In the genomic region with DNA sequence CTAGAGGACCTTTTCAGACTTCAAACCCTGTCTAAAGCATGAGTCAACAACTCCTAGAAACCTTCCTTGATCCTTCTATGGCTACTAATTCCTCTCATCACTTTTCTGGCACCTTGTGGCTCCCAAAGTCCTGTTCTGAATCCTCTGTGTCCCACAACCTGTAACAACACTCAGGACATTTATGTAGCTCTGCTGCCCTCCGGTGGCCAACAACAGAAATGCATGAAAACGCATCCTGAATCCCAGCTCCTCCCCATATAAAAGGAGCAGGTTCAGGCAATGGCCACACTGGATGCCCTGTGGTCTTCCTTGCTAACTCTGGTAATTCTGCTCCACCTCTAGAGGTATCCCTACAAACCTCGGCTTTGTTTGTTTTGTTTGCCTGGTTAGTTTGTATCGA, we compare ENCODE assay signal across 7 mouse cellular contexts. TPM values are rescaled to one million over a fixed set of nuclear protein-coding genes. Genes with fewer than 3 reads are reported as not detected.
DNase-seq lines count a peak whose midpoint lies in the region; ATAC-seq and TF ChIP-seq lines count a peak whose summit lies in the region.

No protein-coding gene starts in this region.

- no peak overlapping the region for H3K4me3 ChIP-seq in bone marrow, adult 2 months (replicated peaks; ENCODE audit: control insufficient read depth, low read depth, low read length)
- no peak overlapping the region for H3K4me3 ChIP-seq in embryonic facial prominence, embryonic 14.5 days (ENCODE audit: low read depth, low read length)
- H3K4me3 ChIP-seq in lung, embryonic 16.5 days (ENCODE audit: low read length) = no peak overlapping the region

- no peaks in the 10 kb centered on the region for H3K36me3 ChIP-seq in embryonic facial prominence, embryonic 14.5 days (ENCODE audit: control insufficient read depth, insufficient read depth, low read length)
- H3K36me3 ChIP-seq in lung, embryonic 16.5 days (ENCODE audit: control insufficient read depth, insufficient read depth, low read length) = no peaks in the 10 kb centered on the region

- intact Hi-C loops in heart, postnatal 36 days (cut with DNase I) = loop anchor here (1.0 to 5.0 kb wide), 3 partner anchors 50 to 368 kb away; no protein-coding TSS in a partner anchor

- peak; percentile 68 for TF ChIP-seq CTCF in bone marrow, adult 2 months (IDR thresholded peaks at IDR 0.05; ENCODE audit: control insufficient read depth, insufficient read depth, low read length)

- no peak overlapping the region for H3K9ac ChIP-seq in embryonic facial prominence, embryonic 14.5 days (ENCODE audit: low read depth, low read length)
- no peak overlapping the region for H3K9ac ChIP-seq in lung, embryonic 16.5 days (ENCODE audit: low read length)

- H3K27ac ChIP-seq in bone marrow, adult 2 months (ENCODE audit: control insufficient read depth, insufficient read depth, low read depth, low read length, poor library complexity) = no peak overlapping the region
- no peak overlapping the region for H3K27ac ChIP-seq in embryonic facial prominence, embryonic 14.5 days (replicated peaks; ENCODE audit: low read depth, low read length)
- no peak overlapping the region for H3K27ac ChIP-seq in lung, embryonic 16.5 days (ENCODE audit: low read length)

- ATAC-seq in embryonic facial prominence, embryonic 14.5 days (ENCODE audit: low read depth) = no peak
- peak; percentile 31; the same call in 1 of the 2 replicates for ATAC-seq in lung, embryonic 16.5 days (ENCODE audit: low read depth)

- H3K4me2 ChIP-seq in embryonic facial prominence, embryonic 14.5 days (ENCODE audit: low read depth, low read length) = no peak overlapping the region
- H3K4me2 ChIP-seq in lung, embryonic 16.5 days (ENCODE audit: low read depth, low read length) = no peak overlapping the region

- 13% methylated on average over 4 of the region's 4 CpGs for WGBS in bone marrow, adult 2 months
- 6% methylated on average over 4 of the region's 4 CpGs for WGBS in embryonic facial prominence, embryonic 14.5 days
- WGBS in lung, embryonic 16.5 days = 7% methylated on average over 4 of the region's 4 CpGs

- no peaks in the 10 kb centered on the region for H3K4me1 ChIP-seq in bone marrow, adult 2 months (ENCODE audit: control insufficient read depth, insufficient read depth, low read length)
- H3K4me1 ChIP-seq in embryonic facial prominence, embryonic 14.5 days (ENCODE audit: control insufficient read depth, insufficient read depth, low read length) = no peaks in the 10 kb centered on the region
- no peaks in the 10 kb centered on the region for H3K4me1 ChIP-seq in lung, embryonic 16.5 days (replicated peaks; ENCODE audit: control insufficient read depth, insufficient read depth, low read length)

- no peaks in the 10 kb centered on the region for H3K9me3 ChIP-seq in embryonic facial prominence, embryonic 14.5 days (ENCODE audit: control insufficient read depth, low read length)
- H3K9me3 ChIP-seq in lung, embryonic 16.5 days (ENCODE audit: control insufficient read depth, low read length) = no peaks in the 10 kb centered on the region

- peak; percentile 66 for DNase-seq in Muller cell, postnatal 12 days (ENCODE audit: inconsistent ontology term)
- DNase-seq in embryonic facial prominence, embryonic 14.5 days (ENCODE audit: low spot score) = peak; percentile 64
- peak; percentile 65 to 73 for DNase-seq in heart, postnatal 36 days
- DNase-seq in layer of hippocampus, adult 11-12 months (ENCODE audit: low spot score) = peak; percentile 74
- DNase-seq in right cerebral cortex, postnatal 25 days = peak; percentile 50

- no peaks in the 10 kb centered on the region; the same call in 1 of the 2 replicates for H3K27me3 ChIP-seq in embryonic facial prominence, embryonic 14.5 days (replicated peaks; ENCODE audit: control insufficient read depth, insufficient read depth, low read length)
- H3K27me3 ChIP-seq in lung, embryonic 16.5 days (ENCODE audit: control insufficient read depth, insufficient read depth, low read depth, low read length) = no peaks in the 10 kb centered on the region

- TF ChIP-seq POLR2A in bone marrow, adult 2 months (IDR thresholded peaks at IDR 0.05; ENCODE audit: borderline replicate concordance, control insufficient read depth, low read depth, low read length) = no peak

RNA-seq across cellular contexts. Expression of gene Trh, which starts 24.6 kb away (rescaled TPM):
- 13.5 TPM in 1 of 2 replicates, not detected in the other for polyA plus RNA-seq in bone marrow, adult 2 months (2011; ENCODE audit: insufficient read depth, insufficient read length, low replicate concordance, missing spikeins)
- 0.40 and 0.73 TPM in 2 replicates for polyA plus RNA-seq in embryonic facial prominence, embryonic 14.5 days (2014; fragmentation: Nextera tagmentation; extraction: Ambion mirVana)
- total RNA-seq in heart, postnatal 36 days (2021) = not detected
- 0.35 TPM in 1 of 2 replicates, not detected in the other for polyA plus RNA-seq in lung, embryonic 16.5 days (2015; fragmentation: Nextera tagmentation; extraction: Ambion mirVana)

RNA-seq across cellular contexts. Expression of gene Rbsn, which starts 54.3 kb away (rescaled TPM):
- polyA plus RNA-seq in bone marrow, adult 2 months (2011; ENCODE audit: insufficient read depth, insufficient read length, low replicate concordance, missing spikeins) = 7.7 and 8.5 TPM in 2 replicates
- polyA plus RNA-seq in embryonic facial prominence, embryonic 14.5 days (2014; fragmentation: Nextera tagmentation; extraction: Ambion mirVana) = 18.1 and 19.5 TPM in 2 replicates
- 10 to 100 TPM; 15.8 to 18.7 TPM for total RNA-seq in heart, postnatal 36 days (2021)
- polyA plus RNA-seq in lung, embryonic 16.5 days (2015; fragmentation: Nextera tagmentation; extraction: Ambion mirVana) = 21.6 and 24.1 TPM in 2 replicates
